Mouse (Mus musculus) bone marrow, adult 2 months (tissue): ENCODE measurements around the gene Rhbdd2.

ENCODE experiments used
- CTCF ChIP-seq: fragments of 200-500 bp; IDR thresholded peaks from 2 replicates; pipeline ENCODE4 v1.5.1; 2011; ENCODE audit warnings: low read length, control low read depth; ENCODE audit not compliant: control insufficient read depth, insufficient read depth
- POLR2A ChIP-seq: fragments of 200-500 bp; IDR thresholded peaks from 2 replicates; pipeline ENCODE4 v1.6.1; 2011; ENCODE audit warnings: low read depth, mild to moderate bottlenecking, control low read depth, low read length, borderline replicate concordance; ENCODE audit not compliant: control insufficient read depth

DNA sequence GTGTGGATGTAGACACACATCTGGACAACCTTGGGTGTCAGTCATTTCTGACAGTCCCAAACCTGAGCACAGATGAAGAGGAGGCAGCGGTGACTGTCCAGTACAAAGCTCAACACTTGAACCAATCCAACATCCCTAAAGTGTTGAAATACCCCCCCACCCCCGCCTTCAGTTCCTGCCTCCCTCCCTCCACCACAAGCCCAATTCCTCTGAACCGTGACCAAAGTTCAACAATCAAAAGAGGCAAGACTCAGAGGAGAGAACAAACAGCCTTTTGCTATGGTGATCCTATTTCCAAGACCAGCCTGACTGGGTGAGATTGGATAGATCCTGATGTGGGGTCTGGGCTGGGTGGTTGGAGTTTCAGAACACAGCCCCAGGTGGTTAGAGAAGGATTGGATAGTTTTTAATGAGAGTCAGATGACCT is 41.9 kb downstream of the Rhbdd2 start:
- no peak for TF ChIP-seq POLR2A
- no peak for TF ChIP-seq CTCF
